Mouse (Mus musculus) CD4-positive naive resting alpha-beta T cell, adult 57 days (primary cell): Measurements from ENCODE around the gene Atox1. TPM values are rescaled to one million over a fixed set of nuclear protein-coding genes. Genes with fewer than 3 reads are reported as not detected.

Experiments
- total RNA-seq: library from RNA; stranded (reverse); gene quantifications from one replicate; pipeline ENCODE4 v1.2.4, GENCODE M21; 2023

Atox1 gene
- 81.1 TPM for total RNA-seq

DNA sequence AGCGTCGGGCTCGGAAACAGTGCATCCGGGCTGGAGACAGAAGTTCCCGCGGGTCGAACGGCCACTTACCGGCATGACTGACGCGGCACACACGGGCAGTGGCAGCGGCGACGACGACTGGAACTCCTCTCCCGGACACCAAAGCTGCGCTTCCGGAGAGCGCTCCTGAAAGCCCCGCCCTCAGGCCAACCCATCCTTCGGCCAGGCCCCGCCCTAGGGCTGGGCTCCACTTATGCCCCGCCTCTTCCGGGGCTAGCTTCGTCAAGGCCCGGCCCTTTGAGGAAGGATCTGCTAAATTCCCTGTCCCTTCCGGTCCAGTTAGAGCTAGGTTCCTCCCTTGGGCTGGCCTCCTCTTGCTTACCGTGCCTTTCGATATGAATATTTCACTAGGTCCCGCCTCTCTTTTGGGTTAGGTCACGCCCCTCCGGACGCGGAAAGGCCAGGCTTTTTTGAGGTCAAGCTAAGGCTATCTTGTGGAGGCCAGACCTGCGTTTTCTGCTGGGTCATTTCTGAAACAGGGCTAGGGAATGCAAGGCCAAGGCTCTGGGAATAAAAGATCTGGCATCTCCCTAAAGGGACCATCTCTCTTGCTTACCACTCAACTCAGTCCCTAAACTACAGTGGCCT lies at the start of gene Atox1:
Gene Atox1, minus strand, starts transcription at position 221 of the 627 bp plus-strand sequence.

DNA sequence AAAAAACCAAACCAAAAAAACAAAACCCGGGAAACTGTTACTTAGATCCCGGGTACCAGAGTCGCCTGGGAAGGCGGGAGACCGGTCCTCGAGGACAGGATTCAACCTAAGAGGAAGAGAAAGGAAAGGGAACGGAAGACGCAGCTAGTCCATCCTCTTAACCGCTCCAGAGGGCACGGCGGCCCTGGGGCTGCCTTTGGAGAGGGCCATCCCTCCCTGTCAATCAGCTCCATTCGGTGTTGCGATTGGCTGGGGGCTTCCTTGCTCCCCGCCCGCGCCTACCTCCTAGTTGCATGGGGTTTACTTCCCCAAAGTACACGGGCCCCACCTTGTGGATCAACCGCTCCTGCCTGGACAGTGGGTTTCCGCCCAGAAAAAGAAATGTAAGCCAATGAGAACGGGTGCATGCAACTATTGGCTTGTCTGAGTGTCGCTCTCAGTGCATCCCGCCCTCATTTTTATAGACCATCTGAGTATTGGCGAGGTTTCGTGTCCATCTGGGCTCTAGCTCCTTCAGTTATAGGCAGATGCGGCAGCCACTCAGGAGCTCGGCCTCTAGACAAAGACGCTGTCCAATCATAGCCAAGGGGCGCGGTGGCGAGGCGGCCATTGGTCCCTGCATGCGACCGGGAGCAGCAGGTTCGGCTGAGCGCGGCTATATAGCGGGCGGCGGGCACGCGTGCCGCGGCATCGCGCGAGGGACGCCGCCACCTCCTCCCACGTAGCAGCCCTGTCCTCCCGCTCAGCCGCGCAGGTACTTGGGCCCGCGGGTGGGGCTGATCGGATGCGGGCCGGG lies 8.2 kb upstream of the Atox1 start, which contains the start of gene G3bp1:
Gene G3bp1, plus strand, starts transcription at position 638 of the 796 bp plus-strand sequence.

DNA sequence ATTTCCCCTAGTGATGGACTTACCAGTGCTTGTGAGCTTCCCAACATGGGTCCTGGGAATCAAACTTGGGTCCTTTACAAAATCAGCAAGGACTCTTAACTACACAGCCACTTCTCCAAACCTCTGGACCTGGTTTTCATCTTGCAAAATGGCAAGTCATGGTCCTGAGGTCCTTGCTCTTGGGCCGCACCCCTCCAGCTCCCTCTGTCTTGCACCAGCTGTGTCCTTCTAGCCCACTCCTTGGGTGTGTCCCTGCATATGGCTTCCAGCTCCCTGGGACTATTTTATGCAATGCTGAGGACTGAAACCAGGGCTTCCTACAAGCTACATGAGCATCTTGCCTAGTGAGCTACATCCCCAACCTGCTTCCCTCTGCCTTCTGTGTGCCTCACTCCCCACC lies 38.1 kb downstream of the Atox1 start, which contains the start of gene Sparc:
Gene Sparc, minus strand, starts transcription at position 206 of the 400 bp plus-strand sequence.

Other genes starting within 250 kb of the Atox1 start
- 0.27 TPM for gene Fat2, start 124.7 kb downstream of the Atox1 start, total RNA-seq
- gene Sparc, start 38.1 kb downstream of the Atox1 start, total RNA-seq: 5.5 TPM
- gene G3bp1, start 8.4 kb upstream of the Atox1 start, total RNA-seq: 80.2 TPM
- not detected for gene Glra1, start 147.0 kb upstream of the Atox1 start, total RNA-seq